Mouse (Mus musculus) liver, embryonic 13.5 days (tissue): ENCODE data around the gene Tmem94. TPM values are rescaled to one million over a fixed set of nuclear protein-coding genes. Genes with fewer than 3 reads are reported as not detected.

Source experiments
- ATAC-seq: fragments of 200-750 bp; cut with Nextera tagmentation; 2 replicates; pipeline ENCODE4 v1.8.0; 2017; ENCODE audit warnings: low read depth, mild to moderate bottlenecking, moderate number of reproducible peaks, moderate library complexity
- DNase-seq: peaks from one replicate; pipeline ENCODE4 v3.0.0; 2022
- H3K27ac ChIP-seq: fragments of 300-500 bp; sonication (generic); 2 replicates; pipeline ENCODE4 v1.5.1; 2015; ENCODE audit warnings: moderate library complexity, mild to moderate bottlenecking, inconsistent platforms
- H3K27me3 ChIP-seq: fragments of 300-500 bp; sonication (generic); 2 replicates; pipeline ENCODE4 v1.6.1; 2015; ENCODE audit warnings: mild to moderate bottlenecking, inconsistent platforms
- H3K36me3 ChIP-seq: fragments of 300-500 bp; sonication (generic); 2 replicates; pipeline ENCODE4 v1.6.1; 2015; ENCODE audit warnings: mild to moderate bottlenecking, inconsistent platforms
- H3K4me1 ChIP-seq: fragments of 300-500 bp; sonication (generic); replicated peaks from 2 replicates; pipeline ENCODE4 v1.6.1; 2015; ENCODE audit warnings: inconsistent platforms
- H3K4me2 ChIP-seq: fragments of 300-500 bp; sonication (generic); 2 replicates; pipeline ENCODE4 v1.6.1; 2015; ENCODE audit warnings: inconsistent platforms, mild to moderate bottlenecking, moderate library complexity
- H3K4me3 ChIP-seq: fragments of 300-500 bp; sonication (generic); replicated peaks from 2 replicates; pipeline ENCODE4 v1.5.1; 2015; ENCODE audit warnings: mild to moderate bottlenecking, inconsistent platforms
- H3K9ac ChIP-seq: fragments of 300-500 bp; sonication (generic); 2 replicates; pipeline ENCODE4 v1.6.1; 2015; ENCODE audit warnings: mild to moderate bottlenecking, inconsistent platforms
- H3K9me3 ChIP-seq: fragments of 300-500 bp; sonication (generic); replicated peaks from 2 replicates; pipeline ENCODE4 v1.6.1; 2016; ENCODE audit warnings: inconsistent platforms
- WGBS: fragments of 180-500 bp; shearing (Covaris S2); methylation state at CpG from one replicate; pipeline ENCODE4 v1.1.7; 2015; ENCODE audit not compliant: insufficient replicate concordance; 5-methylcytosine and 5-hydroxymethylcytosine counted together
- polyA plus RNA-seq: library from polyadenylated mRNA; unstranded; fragments of >200 nt; fragmentation: Nextera tagmentation; extraction: Ambion mirVana; gene quantifications from 2 replicates; pipeline ENCODE4 v1.2.1, GENCODE M21; 2015

Gene Tmem94
- polyA plus RNA-seq, 1 experiment from 2014 or later, result 8.2 TPM

DNA sequence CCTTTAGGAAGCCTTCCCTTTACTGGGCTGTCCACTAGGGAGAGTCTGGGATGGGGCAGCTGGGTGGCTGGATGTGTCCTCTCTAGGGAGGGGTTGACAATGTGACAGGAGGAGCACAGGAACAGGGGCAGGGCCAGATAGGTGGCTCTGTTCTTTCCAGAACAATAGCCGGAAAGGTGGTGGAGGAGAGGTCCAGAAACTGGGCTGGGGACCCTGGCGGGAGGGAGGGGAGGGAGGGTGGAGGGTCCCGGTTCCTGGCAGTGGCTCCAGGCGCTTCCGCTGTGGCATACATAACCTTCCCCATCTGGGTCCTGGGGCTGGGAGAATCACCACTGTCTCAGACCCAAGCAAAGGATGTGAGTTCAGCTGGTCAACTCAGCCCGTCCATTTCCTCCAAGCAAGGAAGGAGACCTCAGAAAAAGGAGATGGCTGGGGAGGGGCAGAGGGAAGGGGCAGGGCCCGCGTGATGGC lies 44.1 kb downstream of the Tmem94 start:
- DNase-seq, result no peak
- H3K36me3 ChIP-seq, result peaks cover 48% of the 10 kb centered on the region
- no peaks in the 10 kb centered on the region for H3K27me3 ChIP-seq
- peak overlapping the region; percentile 24 for H3K9ac ChIP-seq
- WGBS, result 48% methylated on average over 8 of the region's 8 CpGs
- no peak for ATAC-seq
- H3K4me2 ChIP-seq, result peak overlapping the region; percentile 95
- H3K27ac ChIP-seq, result peak overlapping the region; percentile 50
- H3K4me1 ChIP-seq, result peaks cover 91% of the 10 kb centered on the region
- no peak overlapping the region for H3K4me3 ChIP-seq
- no peaks in the 10 kb centered on the region for H3K9me3 ChIP-seq

DNA sequence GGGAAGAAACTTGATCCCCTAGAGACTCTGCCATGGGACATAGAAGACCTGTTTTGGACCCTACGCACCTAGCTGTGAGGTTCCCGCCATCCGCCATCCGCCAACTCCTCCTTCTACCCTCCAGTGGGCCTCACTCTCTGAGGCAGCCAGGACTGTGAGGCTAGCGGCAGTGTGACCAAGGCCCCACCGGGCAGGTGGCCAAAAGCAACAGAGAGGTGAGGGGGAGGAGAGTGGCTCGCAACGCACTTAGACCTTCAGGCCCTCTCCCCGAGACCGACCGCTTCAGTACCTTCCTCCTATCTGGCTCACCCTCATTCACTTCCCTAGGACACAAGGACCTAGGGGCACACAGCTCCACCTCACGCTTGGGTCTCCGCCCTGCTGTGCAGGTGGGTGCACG lies 45.1 kb downstream of the Tmem94 start:
- H3K4me2 ChIP-seq, result peak overlapping the region; percentile 95
- H3K27me3 ChIP-seq, result no peaks in the 10 kb centered on the region
- H3K27ac ChIP-seq, result peak overlapping the region; percentile 50
- peak overlapping the region; percentile 40 for H3K9ac ChIP-seq
- WGBS, result 79% methylated on average over 14 of the region's 14 CpGs
- H3K9me3 ChIP-seq, result no peaks in the 10 kb centered on the region
- peaks cover 86% of the 10 kb centered on the region for H3K4me1 ChIP-seq
- no peak for ATAC-seq
- peak overlapping the region; percentile 6; the same call in 1 of the 2 replicates for H3K4me3 ChIP-seq
- peaks cover 38% of the 10 kb centered on the region for H3K36me3 ChIP-seq
- DNase-seq, result no peak

DNA sequence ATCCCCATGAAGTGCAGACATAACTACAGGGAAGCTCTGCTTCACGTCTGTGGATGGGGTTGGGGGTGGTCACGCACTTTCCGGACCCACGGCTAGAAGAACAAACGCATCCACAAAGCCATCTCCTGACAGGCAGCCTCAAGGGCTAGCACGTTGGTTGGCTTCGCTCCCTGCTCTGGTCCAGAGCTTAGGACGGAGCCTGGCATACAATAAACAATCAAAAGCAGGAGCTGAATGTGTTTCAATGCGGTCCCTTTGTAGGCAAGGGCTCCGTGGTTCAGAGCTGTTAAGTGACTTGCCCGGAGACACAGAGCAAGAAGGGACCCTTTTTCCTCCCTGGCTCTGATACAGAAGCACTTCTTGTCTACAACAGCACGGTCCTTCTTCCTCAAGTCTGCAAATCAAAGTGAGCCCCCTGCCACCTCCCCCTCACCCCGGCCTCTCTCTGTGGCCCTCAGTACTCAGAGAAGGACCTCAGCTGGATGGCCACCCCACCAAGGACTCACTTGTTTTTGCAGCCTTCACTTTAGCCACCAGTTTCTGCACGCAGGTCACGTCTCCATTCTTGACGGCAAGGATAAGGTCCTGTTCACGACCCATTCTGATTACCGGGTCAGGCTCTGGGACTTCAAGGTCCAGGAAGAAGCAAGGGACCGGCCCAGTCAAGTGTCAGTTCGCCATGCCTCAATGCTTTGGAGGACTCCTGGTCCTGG lies 46.3 kb downstream of the Tmem94 start:
- peak overlapping the region; percentile 95 for H3K4me2 ChIP-seq
- H3K9ac ChIP-seq, result peak overlapping the region; percentile 87; the same call in 1 of the 2 replicates
- peak overlapping the region; percentile 76 for H3K4me3 ChIP-seq
- WGBS, result 86% methylated on average over 20 of the region's 20 CpGs
- H3K27me3 ChIP-seq, result no peaks in the 10 kb centered on the region
- DNase-seq, result no peak
- no peaks in the 10 kb centered on the region for H3K9me3 ChIP-seq
- peak overlapping the region; percentile 15; the same call in 1 of the 2 replicates for H3K27ac ChIP-seq
- H3K4me1 ChIP-seq, result peaks cover 87% of the 10 kb centered on the region
- H3K36me3 ChIP-seq, result peaks cover 35% of the 10 kb centered on the region
- ATAC-seq, result no peak

DNA sequence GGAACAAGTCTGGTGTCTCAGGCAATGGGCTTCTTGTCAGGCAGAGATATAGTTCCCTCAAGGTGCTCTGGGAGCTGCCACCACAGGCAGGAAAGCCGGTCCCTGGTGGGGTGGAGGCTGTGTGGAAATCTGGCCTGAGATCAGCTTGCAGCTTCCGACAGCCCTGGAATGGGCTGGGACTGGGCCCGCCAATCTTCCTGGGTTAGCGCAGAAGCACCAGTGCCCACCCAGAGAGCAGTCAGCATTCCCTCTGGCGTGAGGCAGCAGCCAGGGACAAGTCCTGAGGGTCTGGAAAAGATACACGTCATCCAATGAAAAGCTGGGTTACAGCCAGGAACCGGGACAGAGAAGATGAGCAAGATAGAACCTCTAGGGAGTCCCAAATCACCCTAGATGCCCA lies 46.9 kb downstream of the Tmem94 start:
- Histone ChIP-seq H3K4me3 (peak overlapping the region; percentile 76), H3K4me2 (peak overlapping the region; percentile 95), H3K36me3 (peaks cover 33% of the 10 kb centered on the region), H3K9me3 (no peaks in the 10 kb centered on the region), H3K27me3 (no peaks in the 10 kb centered on the region), H3K4me1 (peaks cover 82% of the 10 kb centered on the region), H3K9ac (peak overlapping the region; percentile 87), H3K27ac (peak overlapping the region; percentile 84)
- 70% methylated on average over 7 of the region's 7 CpGs for WGBS
- ATAC-seq, result no peak
- no peak for DNase-seq

DNA sequence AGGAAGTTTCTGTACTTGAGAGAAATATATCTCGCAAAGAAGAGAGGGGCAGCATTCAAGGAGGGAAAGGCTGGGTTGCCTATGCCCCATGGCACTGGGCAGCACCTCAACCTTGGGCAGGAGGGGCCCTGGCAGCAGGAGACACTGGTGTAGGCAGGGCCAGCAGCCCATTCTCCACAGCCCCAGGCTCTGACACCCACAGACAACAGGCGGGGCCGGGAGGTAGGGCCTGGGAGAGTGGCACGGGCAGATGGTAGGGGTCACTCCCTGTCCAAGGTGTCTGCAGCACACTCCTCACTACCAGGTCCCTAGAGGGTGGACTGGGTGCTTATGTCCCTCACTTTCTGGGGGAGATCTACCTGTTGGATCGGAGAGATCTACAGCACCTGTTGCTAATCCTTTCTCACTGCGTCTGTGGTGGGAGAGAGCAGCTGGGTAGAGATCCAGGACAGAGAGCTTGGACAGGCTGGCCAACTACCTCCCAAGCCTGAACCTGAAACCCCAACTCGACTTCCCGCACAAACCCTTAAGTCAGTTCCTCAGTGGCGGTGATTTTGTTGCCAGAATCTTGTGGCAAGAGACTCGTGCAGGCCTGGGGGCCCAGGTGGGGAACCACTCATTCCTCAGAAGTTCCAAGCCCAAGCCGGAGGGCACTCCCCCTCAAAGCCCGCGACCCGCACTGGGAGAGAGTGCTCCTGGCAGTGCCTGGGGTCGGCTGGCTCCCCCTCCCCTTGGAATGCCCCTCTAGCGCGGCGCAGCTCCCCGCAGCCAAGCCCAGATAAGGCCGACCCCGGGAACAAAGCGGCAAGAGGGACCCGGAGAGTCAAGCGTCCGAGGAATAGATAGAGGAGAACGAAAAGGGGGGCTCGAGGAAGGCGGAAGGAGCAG lies 47.5 kb downstream of the Tmem94 start:
- 11% methylated on average over 28 of the region's 28 CpGs for WGBS
- H3K4me2 ChIP-seq, result peak overlapping the region; percentile 95
- H3K9ac ChIP-seq, result peak overlapping the region; percentile 87
- H3K4me1 ChIP-seq, result peaks cover 75% of the 10 kb centered on the region
- H3K9me3 ChIP-seq, result no peaks in the 10 kb centered on the region
- no peak for DNase-seq
- peaks cover 31% of the 10 kb centered on the region for H3K36me3 ChIP-seq
- peak overlapping the region; percentile 84 for H3K27ac ChIP-seq
- ATAC-seq, result peak; percentile 2
- peak overlapping the region; percentile 76 for H3K4me3 ChIP-seq
- no peaks in the 10 kb centered on the region for H3K27me3 ChIP-seq

DNA sequence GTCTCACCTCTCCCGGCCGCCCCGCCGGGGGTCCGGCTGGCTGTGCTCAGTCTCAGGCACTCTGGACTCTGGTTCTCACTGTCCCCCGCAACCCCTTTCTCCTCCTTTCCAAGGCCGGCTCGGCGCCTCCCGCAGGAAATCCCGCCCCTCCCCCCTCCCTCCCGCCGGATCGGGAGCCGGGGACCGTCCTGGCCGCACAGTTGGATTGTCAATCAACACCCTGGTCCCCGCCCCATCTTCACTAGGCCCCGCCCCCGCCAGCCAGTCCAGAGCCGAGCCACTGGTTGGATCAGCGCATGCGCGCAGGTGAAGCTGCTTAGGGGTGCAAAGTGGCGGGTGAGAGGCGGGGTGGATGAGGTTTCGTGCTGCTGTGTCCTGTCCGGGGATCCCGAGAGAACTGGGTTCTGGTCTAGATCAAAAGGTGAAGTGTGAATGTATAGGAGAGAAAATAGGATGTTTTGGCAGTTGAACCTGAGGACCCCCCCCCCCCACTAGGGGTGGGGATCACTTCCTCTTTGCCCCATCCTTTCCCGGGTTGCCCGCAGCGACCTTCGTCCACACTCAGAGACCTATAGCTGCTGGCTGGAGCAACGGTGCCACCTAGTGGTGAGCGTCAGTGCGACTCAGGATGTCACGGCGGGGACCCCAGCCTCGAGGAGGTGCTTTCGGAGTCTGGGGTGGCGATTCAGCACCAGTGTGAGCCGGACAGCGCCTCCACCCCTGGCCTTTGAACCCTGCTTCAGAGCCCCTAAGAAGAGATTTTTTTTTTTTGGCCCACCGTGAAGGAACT lies 48.5 kb downstream of the Tmem94 start, which contains the start of gene Caskin2:
Gene Caskin2 (minus strand): TSS at position 133 of the 790 bp plus-strand sequence.
- peak within 1 kb of the TSS; percentile 95 for H3K4me2 ChIP-seq
- WGBS, result under 1% methylated on average over 43 of the region's 44 CpGs
- H3K27ac ChIP-seq, result peak within 1 kb of the TSS; percentile 84
- peak within 1 kb of the TSS; percentile 76 for H3K4me3 ChIP-seq
- H3K9me3 ChIP-seq, result no peaks in the 10 kb centered on the region
- ATAC-seq (peak; percentile 88), DNase-seq (peak; percentile 93)
- peaks cover 38% of the 10 kb centered on the region for H3K36me3 ChIP-seq
- peaks cover 65% of the 10 kb centered on the region for H3K4me1 ChIP-seq
- no peaks in the 10 kb centered on the region for H3K27me3 ChIP-seq
- peak within 1 kb of the TSS; percentile 87 for H3K9ac ChIP-seq

DNA sequence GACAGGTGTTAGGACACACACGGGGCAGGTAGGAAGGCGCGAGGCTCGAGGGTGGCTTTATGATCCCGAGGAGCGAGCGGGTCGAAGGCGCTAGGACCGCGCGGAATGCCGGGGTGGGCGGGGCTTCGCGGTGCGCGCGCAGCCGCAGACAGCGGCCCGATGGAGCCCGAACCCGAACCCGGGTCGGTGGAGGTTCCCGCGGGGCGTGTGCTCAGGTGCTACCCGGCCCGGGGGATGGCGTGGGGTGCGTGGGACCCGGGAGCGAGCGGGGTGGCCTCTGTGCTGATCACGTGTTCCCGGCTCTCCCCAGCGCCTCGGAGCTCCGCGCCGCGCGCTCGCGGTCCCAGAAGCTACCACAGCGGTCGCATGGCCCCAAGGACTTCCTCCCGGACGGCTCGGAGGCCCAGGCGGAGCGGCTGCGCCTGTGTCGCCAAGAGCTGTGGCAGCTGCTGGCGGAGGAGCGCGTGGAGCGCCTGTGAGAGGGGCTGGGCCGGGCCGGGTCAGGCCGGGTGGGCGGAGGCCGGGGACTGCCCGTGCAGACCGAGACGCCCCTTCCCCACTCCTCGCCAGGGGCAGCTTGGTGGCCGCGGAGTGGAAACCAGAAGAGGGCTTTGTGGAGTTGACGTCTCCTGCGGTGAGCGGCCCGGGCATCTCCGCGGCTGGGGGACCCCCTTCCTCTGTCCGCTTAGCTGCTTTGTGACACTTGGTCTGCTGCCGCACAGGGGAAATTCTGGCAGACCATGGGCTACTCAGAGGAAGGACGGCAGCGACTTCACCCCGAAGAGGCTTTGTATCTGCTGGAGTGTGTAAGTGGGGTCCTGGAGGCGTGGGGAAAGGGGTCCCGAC lies 49.6 kb downstream of the Tmem94 start, which contains the start of gene Tsen54:
Gene Tsen54 (plus strand): TSS at position 120 of the 846 bp plus-strand sequence.
- under 1% methylated on average over 84 of the region's 84 CpGs for WGBS
- Histone ChIP-seq H3K27me3 (no peaks in the 10 kb centered on the region), H3K9me3 (no peaks in the 10 kb centered on the region), H3K36me3 (peaks cover 44% of the 10 kb centered on the region), H3K4me1 (peaks cover 54% of the 10 kb centered on the region), H3K9ac (peak within 1 kb of the TSS; percentile 87), H3K4me2 (peak within 1 kb of the TSS; percentile 95), H3K4me3 (peak within 1 kb of the TSS; percentile 76), H3K27ac (peak within 1 kb of the TSS; percentile 81)
- ATAC-seq (peak; percentile 54), DNase-seq (peak; percentile 81)

DNA sequence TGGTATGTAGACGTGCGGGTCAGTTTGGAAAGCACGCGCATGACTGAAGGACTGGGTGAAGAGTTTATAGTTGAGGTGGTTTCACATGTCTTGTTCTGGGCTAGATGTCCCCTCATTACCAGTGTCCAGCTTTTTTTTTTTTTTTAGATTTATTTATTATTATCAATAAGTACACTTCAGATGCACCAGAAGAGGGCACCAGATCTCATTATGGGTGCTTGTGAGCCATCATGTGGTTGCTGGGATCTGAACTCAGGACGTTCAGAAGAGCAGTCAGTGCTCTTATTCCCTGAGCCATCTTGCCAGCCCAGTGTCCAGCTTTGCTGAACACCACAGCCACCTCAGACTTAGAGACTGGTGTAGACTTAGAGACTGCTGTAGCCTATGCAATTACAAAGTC lies 52.1 kb downstream of the Tmem94 start:
- Histone ChIP-seq H3K4me1 (peaks cover 29% of the 10 kb centered on the region), H3K4me3 (no peak overlapping the region), H3K27me3 (no peaks in the 10 kb centered on the region), H3K27ac (no peak overlapping the region), H3K9me3 (no peaks in the 10 kb centered on the region), H3K4me2 (no peak overlapping the region), H3K36me3 (peaks cover 51% of the 10 kb centered on the region), H3K9ac (no peak overlapping the region)
- DNase-seq (no peak), ATAC-seq (no peak)
- WGBS, result 87% methylated on average over 5 of the region's 5 CpGs

DNA sequence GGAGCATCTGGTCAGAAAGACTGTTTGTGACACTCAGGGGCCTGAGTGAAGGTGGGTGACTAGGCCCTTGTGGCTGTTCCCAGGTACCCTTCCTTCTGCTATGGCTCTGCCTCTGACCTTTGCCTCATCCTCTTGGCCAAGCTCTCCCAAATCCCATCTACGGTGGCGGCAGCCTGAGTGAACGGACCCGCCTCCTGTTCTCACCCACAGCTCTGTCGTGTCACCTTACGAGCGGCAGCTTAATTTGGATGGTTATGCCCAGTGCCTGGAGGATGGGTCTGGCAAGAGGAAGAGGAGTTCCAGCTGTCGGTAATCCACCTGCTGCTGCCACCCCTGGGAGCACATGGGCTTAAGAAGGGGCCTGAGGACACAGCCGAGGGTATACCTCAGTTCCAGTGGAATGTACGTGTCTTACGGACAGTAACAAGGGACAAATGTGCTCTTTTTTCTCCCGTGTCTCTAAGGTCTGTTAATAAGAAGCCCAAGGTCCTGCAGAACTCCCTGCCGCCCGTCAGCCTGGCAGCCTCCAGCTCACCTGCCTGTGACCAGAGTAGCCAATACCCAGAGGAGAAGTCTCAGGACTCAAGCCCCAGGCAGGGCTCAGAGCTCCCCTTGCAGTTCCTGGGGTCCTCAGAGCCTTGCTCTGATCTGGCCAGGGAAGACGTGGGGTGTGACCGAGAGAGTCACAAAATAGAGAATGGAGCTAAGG lies 54.8 kb downstream of the Tmem94 start:
- Histone ChIP-seq H3K27me3 (no peaks in the 10 kb centered on the region), H3K36me3 (peaks cover 55% of the 10 kb centered on the region), H3K27ac (no peak overlapping the region), H3K4me1 (peaks cover 33% of the 10 kb centered on the region), H3K4me3 (no peak overlapping the region), H3K9ac (peak overlapping the region; percentile 19; the same call in 1 of the 2 replicates), H3K9me3 (no peaks in the 10 kb centered on the region), H3K4me2 (no peak overlapping the region)
- WGBS, result 89% methylated on average over 16 of the region's 16 CpGs
- DNase-seq (no peak), ATAC-seq (no peak)
